9 mouse cellular contexts compared by ENCODE assay signal in genomic region chr11:70201691-70202090, GRCm38 (mm10). TPM values are rescaled to one million over a fixed set of nuclear protein-coding genes. Genes with fewer than 3 reads are reported as not detected.
DNase-seq lines count a peak whose midpoint lies in the region; ATAC-seq and TF ChIP-seq lines count a peak whose summit lies in the region.
"Had no signal": no experiment of that assay in that cellular context is flagged by ENCODE, and none has a peak within 500 bp of the region (broad histone marks: within the 10 kb centered on the region; RNA-seq: fewer than 3 reads in every experiment).

No protein-coding gene starts in this region.

- H3K36me3 ChIP-seq in E14TG2a.4 (ENCODE audit: insufficient read depth, low read length), result no peaks in the 10 kb centered on the region
- H3K36me3 ChIP-seq: liver, embryonic 15.5 days had no signal

- peaks cover 6% of the 10 kb centered on the region for H3K27me3 ChIP-seq in E14TG2a.4 (ENCODE audit: insufficient read depth, low read length)

- H3K4me3 ChIP-seq in E14TG2a.4 (replicated peaks; ENCODE audit: low read length), result 0 out of 2 replicates have a peak overlapping the region, but pooled peaks have one; percentile 17
- H3K4me3 ChIP-seq: liver, embryonic 15.5 days had no signal

- intact Hi-C loops in gastrocnemius, postnatal 36 days (cut with DNase I), result loop anchor here (2.0 kb wide), 1 partner anchor 127 kb away; no protein-coding TSS in a partner anchor

- DNase-seq in R1 (ENCODE audit: low read depth, low spot score), result peak; percentile 75
- peak; percentile 94 to 96 for DNase-seq in cerebellum, postnatal 10 days
- peak; percentile 73 to 79 for DNase-seq in gastrocnemius, postnatal 36 days
- peak; percentile 94 to 95 for DNase-seq in kidney, postnatal 4 days
- DNase-seq in lung, postnatal 36 days, result peak; percentile 93
- peak; percentile 46 to 77 for DNase-seq in spleen, adult 18-20 months

- ATAC-seq in inflammation-experienced regulatory T-cells, adult 6 months, result no peak

- no peaks in the 10 kb centered on the region for H3K9me3 ChIP-seq in E14TG2a.4 (ENCODE audit: low read length)
- H3K9me3 ChIP-seq: liver, embryonic 15.5 days had no signal

- peaks cover 17% of the 10 kb centered on the region for H3K4me1 ChIP-seq in E14TG2a.4 (replicated peaks; ENCODE audit: low read depth, low read length)

- peak; percentile 94 for TF ChIP-seq CTCF in E14TG2a.4 (conservative IDR thresholded peaks at IDR 0.05; ENCODE audit: low read length)

RNA-seq across cellular contexts. Expression of gene Slc16a11, which starts 10.9 kb away (rescaled TPM):
- total RNA-seq in gastrocnemius, postnatal 36 days (2021), result under 1 TPM; 0.46 to 0.49 TPM
- polyA plus RNA-seq in inflammation-experienced regulatory T-cells, adult 6 months (2017; shearing (Covaris generic)), result under 1 TPM in 1 of 3 experiments, not detected in 2; 0.52 TPM

RNA-seq across cellular contexts. Expression of gene Slc16a13, which starts 19.2 kb away (rescaled TPM):
- under 1 TPM; 0.74 to 0.94 TPM for total RNA-seq in gastrocnemius, postnatal 36 days (2021)
- polyA plus RNA-seq in inflammation-experienced regulatory T-cells, adult 6 months (2017; shearing (Covaris generic)), result 1 to 10 TPM; 2.3 to 4.3 (median 3.2) TPM

RNA-seq across cellular contexts. Expression of gene Bcl6b, which starts 27.9 kb away (rescaled TPM):
- 1 to 10 TPM; 3.7 to 6.5 TPM for total RNA-seq in gastrocnemius, postnatal 36 days (2021)
- polyA plus RNA-seq in inflammation-experienced regulatory T-cells, adult 6 months (2017; shearing (Covaris generic)), result under 1 TPM in 1 of 3 experiments, not detected in 2; 0.39 TPM

RNA-seq across cellular contexts. Expression of gene 0610010K14Rik, which starts 36.0 kb away (rescaled TPM):
- total RNA-seq in gastrocnemius, postnatal 36 days (2021), result 10 to 100 TPM; 29.3 to 31.9 TPM
- polyA plus RNA-seq in inflammation-experienced regulatory T-cells, adult 6 months (2017; shearing (Covaris generic)), result 100 to 1,000 TPM; 133 to 147 (median 134) TPM

RNA-seq across cellular contexts. Expression of gene Gm21988, which starts 37.9 kb away (rescaled TPM):
- total RNA-seq in gastrocnemius, postnatal 36 days (2021), result 1 to 10 TPM; 1.3 to 2.4 TPM
- polyA plus RNA-seq in inflammation-experienced regulatory T-cells, adult 6 months (2017; shearing (Covaris generic)), result 10 to 100 TPM in 1 of 3 experiments, 1 to 10 TPM in 2; 2.7 to 11.1 (median 6.1) TPM
